Mouse (Mus musculus) retina, adult 2 months (tissue): ENCODE measurements around the gene Opn1sw.
"Not testable (repeated sequence)": the region's sequence is repeated elsewhere in the genome, so short reads cannot be mapped to it uniquely, and the experiment has no call there.

Source experiments
- DNase-seq: peaks from one replicate; pipeline ENCODE4 v3.0.0-alpha.2; 2012; ENCODE audit warnings: low read depth, low spot score

The Opn1sw gene

DNA sequence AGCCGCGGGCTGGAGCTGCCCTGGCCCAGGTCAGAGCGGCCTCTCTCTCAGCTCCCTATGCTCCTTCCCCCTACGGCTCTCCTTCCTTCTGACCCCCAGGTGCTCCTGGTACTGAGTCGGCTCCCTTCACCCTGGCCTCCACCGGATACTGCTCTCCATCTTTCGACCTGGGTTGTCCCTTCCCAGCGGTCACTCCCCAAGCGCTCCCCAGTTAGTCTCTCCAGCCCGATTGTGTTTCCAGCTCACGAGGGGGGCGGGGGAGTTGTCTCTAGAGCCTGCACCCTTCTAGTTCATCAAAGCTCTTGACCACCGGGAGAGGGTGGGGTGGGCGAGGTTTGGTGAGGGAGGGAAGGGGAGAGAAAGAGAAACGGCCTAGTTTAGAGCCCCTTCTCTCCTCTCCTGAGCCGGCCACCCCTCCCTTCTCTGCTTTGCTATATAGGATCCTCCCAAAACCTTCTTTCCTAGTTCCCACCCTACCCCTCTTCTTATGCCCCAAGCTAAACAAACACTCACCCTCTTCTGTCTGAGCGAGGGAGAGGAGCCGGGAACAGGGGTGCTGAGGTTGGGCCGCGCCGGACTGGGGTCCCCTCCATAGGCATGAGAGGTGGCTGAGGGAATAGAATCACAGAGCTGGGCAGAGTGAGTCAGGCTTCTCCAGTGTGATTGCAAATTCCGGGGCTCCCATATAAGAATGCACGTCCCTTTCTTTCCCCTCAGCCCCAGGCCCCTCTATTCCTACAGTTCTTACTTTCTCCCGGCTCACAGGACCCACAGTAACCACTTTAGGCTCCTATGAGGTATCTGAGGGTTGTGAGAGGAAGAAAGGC, 8.7 kb upstream of the Opn1sw start:
- no peak for DNase-seq

DNA sequence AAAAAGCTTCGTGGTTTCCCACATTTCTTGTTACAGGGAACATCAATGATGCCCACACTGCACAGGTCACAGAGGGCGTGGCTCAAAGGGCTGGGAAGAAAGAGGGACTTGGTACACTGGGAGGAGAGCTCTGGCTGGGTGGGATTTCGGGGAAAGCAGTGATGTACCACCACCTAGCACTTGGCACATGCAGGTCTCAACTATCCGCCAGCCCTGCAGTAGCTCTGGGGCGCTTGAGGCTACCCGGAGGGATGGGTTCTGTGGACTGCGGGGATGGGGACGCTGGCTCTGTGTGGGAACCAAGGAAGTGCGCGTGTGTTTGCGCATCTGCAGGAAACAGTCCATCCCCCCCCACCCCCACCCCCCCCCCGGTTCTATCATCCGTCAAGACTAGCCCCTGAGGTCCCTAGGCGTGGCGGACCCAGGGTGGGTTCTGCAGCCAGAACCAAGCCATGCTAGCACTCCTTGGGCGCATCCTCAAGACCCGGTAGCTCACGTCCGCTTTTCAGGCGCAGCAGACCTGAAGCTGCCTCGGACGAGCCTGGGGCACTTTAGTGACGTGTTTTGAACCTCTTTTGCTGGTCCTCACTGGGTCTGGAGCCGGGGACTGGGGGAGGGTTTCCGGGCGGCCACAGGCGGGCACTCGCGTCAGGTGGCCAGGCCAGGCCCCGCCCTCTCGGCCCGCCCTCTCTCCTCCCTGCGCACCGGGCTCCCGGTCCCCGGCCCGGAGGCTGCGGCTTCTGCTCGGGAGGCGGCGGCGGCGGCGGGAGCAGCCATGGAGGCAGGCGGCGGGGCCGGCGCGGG, 7.8 kb upstream of the Opn1sw start, which contains the start of gene Ccdc136:
TSS of gene Ccdc136 (plus strand) at position 400 of the 804 bp plus-strand sequence.
- DNase-seq, result peak; percentile 34

DNA sequence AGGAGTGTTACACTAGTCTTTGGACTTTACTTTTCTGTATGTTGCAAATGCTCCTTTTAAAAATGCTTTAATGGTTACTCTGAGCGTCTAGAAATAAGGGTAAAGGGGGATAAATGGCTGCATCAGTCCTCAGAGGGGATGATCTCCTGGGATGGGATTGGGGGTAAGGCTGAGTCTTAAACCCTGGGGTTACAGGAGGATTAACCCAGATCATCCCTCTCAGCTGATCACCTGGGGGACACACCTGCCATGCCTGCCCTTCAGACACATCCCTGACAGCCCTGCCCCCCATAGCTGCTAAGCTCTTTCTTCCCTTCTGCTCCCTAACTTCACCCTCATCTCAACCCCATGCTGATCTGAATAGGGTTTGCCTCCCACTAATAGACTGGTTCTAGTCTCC, 6.0 kb upstream of the Opn1sw start:
- peak; percentile 71 for DNase-seq

DNA sequence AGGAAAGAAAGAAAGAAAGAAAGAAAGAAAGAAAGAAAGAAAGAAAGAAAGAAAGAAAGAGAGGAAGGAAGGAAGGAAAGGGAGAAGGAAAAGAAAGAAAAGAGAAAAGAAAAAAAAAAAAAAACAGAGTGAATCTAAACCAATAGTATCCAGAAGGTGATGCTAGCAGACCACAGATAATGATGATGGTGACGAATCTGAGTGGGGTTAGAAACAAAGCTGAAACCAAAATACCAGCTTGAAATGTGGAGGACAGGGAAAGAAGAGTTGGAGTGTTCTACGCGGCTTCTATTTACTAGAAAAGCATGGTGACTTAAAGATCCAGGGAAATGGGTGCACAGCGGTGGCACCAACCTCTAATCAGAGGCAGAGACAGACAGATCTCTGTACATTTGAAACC, 3.5 kb upstream of the Opn1sw start:
- no peak for DNase-seq

DNA sequence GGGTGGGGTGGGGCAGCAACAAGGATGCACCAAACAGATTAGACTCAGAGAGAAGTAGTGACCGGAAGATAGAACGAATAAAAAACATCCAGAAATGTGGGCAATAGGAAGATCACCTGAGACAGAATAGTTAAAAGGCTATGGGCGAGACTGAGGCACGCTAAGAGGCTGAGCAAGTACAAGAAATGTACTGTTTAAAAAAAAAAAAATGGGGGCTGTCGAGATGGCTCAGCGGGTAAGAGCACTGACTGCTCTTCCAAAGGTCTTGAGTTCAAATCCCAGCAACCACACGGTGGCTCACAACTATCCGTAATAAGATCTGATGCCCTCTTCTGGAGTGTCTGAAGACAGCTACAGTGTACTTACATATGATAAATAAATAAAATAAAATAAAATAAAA, 3.0 kb upstream of the Opn1sw start:
- DNase-seq, result not testable (repeated sequence)

DNA sequence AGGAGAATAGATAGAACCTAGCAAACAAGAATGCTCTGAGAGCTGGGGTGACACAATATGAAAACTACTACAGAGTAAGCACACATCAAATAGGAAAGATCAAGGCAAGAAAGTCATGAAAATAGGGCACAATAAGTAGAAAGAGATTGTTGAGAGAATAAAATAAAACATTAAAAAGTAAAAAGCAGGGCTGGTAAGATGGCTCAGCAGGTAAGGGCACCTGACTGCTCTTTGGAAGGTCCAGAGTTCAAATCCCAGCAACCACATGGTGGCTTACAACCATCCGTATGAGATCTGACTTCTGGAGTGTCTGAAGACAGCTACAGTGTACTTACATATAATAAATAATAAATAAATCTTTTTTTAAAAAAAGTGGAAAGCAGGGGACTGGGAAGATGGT, 2.2 kb upstream of the Opn1sw start:
- DNase-seq, result not testable (repeated sequence)

DNA sequence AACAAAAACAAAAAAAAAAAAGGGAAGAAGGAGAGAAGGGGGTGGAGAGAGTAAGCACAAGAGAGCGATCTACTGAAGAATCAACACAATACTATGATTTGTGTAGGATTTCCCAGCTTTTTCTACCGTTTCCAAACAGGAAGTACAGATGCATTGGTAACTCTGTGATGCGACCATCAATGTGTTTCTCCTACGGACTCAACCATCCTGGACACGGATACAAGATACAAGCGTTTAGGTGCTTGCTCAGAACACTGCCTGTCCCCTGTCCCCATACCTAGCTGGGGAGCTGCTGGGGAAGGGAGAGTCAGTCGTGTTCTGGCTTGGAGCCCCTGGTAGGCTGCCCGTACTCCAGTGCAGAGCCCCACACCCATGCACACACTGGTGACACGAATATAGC, 1.2 kb upstream of the Opn1sw start:
- DNase-seq, result no peak

DNA sequence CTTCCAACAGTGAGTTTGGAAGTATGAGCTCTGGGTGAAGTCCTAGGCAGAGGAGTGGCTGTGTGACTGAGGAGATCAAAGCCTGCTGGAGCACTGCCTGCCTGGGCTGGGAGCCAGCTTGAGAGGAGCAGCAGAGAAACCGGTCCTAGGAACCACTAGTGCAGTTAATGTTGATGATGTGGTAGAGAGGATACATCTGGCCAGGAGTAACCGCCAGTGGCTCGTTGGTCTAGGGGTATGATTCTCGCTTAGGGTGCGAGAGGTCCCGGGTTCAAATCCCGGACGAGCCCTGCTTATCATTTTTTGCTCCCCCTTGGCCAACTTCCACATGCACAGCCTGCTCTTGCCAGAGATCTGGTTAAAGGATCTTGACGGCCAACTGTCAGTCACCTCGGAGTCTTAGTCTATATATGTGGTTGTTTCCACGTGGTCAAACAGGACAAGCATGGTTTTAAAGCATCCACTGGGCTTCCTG, 375 bp upstream of the Opn1sw start:
- DNase-seq, result no peak

DNA sequence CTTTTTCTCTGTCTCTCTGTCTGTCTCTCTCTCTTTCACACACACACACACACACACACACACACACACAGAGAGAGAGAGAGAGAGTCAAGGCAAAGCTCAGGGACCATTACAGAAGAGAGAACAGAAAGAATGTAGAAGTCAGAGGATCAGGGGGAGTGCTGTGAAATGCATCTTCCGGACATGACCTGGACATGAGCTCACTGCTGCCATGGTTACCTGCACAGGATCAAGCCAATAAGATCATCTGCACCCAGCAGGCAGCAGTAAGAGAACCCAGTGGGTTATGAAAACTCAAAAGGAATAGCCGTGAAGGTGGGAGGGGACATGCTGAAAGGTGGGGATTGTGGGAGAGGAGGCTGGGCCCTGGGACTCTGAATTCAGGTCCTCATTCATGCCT, 5.8 kb downstream of the Opn1sw start:
- DNase-seq, result no peak

DNA sequence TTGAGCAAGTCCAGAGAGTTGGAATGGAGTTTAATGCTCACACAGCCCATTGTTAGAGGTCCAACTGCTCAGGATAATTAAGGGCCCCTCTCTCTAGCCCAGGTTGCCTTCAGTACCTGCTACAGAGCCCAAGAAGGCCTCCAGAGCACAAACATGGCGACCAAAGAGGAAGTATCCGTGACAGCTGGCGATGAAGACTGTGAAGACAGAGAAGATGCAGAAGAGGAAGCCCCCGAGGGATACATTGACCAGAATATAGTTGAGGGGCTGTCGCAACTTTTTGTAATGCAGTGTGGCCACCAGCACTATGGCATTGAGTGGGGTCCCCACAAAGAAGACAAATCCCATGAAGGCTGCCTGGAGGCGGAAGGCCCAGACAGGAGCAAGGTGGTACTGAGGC, 8.3 kb downstream of the Opn1sw start:
- DNase-seq, result no peak

DNA sequence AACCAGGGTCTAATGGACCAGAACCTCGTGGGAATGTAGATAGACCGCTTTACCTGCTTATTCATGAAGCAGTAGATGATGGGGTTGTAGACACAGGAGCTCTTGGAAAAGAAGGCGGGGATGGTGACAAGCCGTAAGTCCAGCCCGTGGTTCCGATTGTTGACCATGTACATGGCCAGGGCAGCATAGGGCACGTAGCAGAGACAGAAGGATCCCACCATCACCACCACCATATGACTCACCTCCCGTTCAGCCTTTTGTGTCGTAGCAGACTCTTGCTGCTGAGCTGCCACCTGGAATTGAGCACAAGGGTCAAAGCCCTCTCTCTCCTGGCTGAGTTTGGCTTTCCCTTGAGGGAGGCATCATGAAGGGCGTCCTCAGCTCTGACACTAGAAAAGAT, 9.6 kb downstream of the Opn1sw start:
- DNase-seq, result no peak

DNA sequence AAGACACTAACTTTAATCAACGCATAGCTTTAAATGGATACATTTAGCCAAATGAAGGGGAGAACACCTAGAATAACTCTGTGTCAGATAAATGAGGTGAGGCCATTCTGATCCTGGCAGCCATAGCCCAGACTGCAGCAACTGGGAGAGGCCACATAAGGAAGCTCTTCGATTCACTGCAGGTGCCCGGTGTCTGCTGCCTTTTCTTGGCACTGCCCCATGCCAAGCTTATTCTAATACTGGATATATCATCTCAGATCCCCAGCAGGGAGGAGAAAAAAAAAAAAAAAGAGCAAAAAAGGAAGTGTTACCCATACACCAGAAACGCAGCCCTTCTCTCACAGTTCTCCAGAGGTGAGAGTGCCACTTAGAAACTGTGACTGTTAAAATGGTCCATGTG, 10.9 kb downstream of the Opn1sw start:
- DNase-seq, result no peak

DNA sequence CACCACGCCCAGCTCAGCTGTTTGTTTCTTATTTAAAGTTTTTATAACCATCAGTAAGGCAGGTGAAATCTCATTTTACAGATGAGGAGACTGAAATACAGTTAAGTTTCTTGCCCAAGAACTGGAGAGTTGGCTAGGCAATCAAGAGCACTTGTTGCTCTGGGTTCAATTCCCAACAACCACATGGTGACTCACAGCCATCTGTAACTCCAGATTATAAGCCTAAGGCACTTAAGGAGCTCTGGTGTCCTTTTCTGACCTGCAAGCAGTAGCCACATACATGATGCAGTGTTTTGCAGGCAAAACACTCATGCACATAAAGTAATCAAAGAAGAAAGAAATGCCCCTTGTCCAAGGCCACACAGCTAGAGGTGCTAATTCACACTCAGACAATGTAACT, 23.0 kb downstream of the Opn1sw start:
- no peak for DNase-seq

DNA sequence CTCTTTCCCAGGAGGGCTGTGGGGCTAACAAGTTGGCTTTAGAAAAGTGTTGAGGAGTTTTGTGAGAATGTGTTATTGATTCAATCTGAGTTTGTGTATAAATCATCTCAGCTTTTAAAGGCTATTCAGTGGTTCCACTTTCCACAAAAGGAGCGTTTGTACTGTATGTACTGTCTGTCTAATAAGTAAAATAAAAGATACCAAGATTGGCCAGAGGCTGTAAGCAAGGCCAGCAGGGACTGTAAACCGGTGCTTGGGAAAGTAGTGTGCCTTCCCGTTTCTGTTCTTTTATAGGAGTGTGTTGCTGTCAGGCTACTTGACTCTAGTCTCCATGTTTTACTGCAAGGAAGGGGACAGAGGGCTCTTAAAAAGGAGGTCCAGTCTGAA, 25.1 kb downstream of the Opn1sw start:
- no peak for DNase-seq

DNA sequence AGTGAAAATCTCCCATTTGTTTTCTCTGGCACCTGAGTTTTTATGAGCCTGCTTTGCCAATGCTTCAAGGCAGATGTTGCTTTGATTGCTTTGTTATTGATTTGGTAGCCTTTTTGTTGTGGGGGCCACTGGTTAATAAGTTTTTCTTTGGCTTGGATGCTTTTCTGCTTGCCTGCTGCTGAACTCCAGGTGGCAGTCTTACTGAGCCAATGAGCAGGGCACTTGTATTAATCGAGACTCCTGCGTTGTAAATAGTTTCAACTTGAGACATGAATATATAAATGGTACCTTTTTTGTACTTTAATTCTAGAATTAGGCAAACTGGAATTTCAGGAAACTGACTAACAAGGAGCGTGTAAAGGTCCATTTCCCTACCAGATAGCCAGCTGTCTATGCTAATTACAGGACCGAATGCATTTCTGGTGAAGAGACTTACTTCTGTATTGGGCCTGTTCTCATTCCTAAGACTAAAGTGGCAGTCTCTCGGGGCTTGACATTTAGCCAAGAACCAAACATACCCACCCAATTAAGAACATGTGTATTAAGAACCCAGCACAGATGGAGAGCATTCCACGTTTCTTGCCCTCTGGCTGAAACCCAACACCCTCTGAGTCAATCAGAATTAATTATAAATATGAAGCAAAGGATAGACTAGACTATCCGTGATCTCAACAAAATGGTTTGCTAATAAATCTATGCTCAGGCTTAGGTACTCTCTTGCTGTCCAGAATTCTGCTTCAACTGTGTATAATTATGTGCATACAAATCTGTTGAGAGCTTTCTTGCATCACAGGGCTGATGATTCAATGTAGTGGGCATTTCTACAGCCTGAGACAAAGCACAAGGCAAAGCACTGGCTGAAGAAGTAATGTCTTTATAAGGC, 25.8 kb downstream of the Opn1sw start:
- DNase-seq, result no peak

DNA sequence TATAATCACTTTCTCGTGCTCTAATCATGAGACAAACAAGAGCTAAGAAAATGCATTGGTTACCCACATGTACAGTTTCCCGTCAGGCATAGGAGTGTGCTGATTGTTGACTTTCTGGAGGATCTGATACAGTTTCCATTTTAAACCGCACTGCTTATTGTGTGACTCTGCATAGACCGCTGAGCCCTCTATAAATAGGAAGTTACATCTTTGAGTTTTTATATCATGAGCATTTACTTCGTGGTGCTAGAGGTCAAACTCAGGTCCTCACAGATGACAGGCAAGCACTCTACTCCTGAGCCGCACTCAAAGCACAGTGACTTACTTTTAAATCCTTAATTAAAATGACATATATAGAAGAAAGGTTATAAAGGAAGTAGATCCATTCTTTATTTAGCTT, 28.1 kb downstream of the Opn1sw start:
- no peak for DNase-seq

DNA sequence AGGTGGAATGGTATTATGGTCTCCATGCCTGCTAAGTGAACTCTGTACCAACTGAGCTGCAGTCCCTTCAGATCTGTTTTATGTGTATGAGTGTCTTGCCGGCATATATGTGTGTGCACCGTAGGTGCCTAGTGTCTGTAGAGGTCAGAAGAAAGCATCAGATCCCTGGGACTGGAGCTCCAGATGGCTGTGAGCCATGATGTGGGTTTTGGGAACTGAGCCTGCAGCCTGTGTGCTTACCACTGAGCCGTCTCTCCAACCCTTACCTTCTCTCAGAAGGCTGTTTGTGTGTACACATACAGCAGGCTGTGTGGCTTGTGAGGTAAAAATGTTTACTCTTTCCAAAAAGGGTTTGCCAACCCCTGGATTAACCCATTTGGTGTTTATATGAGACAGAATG, 28.9 kb downstream of the Opn1sw start:
- DNase-seq, result no peak

DNA sequence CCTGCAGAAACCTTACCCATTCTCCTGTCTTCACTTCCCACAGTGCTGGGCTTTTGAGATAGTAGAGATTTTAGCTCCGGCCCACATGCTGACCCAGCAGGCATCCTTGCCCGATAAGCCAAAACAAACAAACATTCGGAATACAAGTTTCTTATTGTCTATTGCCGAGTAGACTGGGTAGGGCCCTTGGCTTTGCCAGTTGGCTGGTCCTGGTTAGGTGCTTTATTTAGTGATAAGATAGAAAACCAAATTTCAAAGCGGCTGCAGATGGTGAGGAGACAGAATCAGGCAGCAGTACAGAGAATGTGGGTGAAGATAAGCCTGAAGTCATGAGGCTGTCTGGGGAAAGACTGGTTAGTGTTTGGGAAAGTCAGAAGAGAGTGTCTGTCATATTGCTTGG, 35.5 kb downstream of the Opn1sw start:
- DNase-seq, result no peak

DNA sequence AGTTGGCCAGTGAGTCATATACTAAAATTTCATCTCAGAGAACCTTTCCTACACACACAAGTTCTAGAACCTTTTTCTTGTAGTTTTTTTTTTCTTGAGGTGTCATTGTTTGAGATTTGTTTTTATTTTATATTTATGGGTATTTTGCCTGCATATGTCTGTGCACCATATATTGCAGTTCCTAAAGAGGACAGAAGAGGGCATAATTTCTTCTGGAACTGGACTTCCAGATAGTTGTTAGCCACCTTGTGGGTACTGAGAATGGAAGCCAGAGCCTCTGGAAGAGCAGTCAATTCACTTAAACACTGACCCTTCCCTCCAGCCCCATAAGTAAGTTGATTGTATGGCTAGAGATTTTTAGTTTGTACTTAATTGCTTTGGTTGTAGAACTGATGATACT, 36.7 kb downstream of the Opn1sw start:
- DNase-seq, result no peak

DNA sequence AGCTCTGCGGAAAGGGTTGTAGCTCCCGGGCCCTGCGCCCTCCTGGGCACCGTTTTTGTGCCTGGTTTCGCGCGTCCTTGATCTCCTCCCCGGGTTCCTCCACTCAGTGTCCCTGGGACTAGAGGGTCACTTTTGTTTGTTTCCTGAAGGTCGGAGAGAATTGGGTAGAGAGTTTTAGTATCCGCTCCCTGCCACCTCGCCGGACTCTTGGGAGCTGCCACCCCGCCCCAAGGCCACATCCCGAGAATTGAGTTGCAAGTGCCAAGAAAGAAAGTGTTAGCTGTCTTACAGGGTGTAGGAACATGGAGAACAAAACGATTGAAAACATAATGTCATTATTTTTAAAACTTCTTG, 39.9 kb downstream of the Opn1sw start:
- no peak for DNase-seq

DNA sequence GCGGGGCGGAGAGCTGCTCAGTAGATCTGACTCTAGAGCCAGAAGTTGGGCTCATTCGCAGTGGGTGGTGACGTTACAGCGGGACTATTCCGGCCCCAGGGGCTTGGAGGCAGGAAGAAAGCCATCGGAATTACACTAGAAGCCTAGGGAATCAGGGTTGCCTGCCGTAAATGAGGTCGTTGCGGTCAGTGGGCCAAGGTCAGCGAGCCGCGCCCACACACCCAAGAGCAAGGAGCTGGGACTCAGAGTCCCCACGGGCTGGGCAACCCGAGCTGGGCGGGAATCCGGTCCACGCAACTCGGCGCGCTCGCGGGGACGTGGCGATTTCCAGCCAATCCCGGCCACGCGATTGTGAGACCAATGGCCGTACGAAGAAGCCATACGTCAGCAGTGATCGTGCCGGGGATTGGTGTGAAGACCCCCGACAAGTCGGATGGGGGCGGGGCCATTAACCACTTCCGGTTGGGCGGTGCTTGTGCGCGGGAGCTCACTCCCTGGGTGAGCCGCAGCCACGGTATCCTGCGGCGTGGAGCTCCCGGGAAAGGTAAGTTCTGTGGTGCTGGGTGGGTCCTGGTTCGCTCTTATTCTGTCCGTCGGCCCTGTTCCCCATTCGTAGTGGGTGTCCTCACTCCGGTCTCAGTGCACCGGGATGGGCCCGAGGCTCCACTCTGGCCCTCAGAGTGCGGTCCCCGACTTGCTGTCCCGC, 40.5 kb downstream of the Opn1sw start, which contains the start of gene Calu:
TSS of gene Calu (plus strand) at position 405 of the 706 bp plus-strand sequence.
- peak; percentile 96 for DNase-seq
